11 mouse cellular contexts compared by ENCODE assay signal in the genomic region with DNA sequence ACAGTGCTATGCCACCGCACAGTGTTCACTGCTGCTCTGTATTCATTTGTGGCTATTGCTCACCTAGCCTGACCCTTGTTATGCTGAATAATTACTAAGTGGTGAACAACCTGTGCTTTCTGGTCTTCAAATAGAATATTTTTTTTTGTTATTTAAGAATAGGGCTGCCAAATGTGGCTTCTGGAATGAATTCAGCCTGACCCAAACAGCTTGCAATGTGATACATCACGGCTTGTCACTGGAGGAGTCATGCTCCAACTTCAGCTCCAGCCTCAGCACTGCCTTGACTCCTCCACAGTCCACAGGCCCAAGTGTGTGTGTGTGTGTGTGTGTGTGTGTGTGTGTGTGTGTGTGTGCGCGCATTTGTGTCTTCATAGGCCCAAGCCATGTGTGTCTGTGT.
"Had no signal": no experiment of that assay in that cellular context is flagged by ENCODE, and none has a peak within 500 bp of the region (broad histone marks: within the 10 kb centered on the region; RNA-seq: fewer than 3 reads in every experiment).

No protein-coding gene starts in this region.

- DNase-seq: gastrocnemius, postnatal 14 days; gastrocnemius, postnatal 36 days; heart, adult 2 months; heart, postnatal 14 days; heart, postnatal 36 days; kidney, adult 18-20 months; kidney, adult 8-10 months; kidney, postnatal 10 days; kidney, postnatal 25 days; liver; liver, embryonic 13.5 days had no signal
